Mouse (Mus musculus) B cell, adult 2 months (primary cell): ENCODE data around the gene Inip.
A peak's percentile ranks its signal among the peaks of the same experiment; 100 is the strongest.

Experiments used
- DNase-seq, 2 experiments: peaks; one replicate each; pipeline ENCODE4 v3.0.0; 2022

The Inip gene

GRCm38 (mm10) chr4:59801489-59801888 is at the start of gene Inip:
Gene Inip (minus strand): TSS chr4:59801589.
- no peak for DNase-seq

GRCm38 (mm10) chr4:59850181-59850580 is 48.8 kb upstream of the Inip start:
- peak; percentile 93 to 95 for DNase-seq

- DNase-seq, result no peak
Observed at GRCm38 (mm10) chr4:59847447-59847846, 46.1 kb upstream of the Inip start.

- no peak for DNase-seq
Observed at GRCm38 (mm10) chr4:59845245-59845637, 43.9 kb upstream of the Inip start.

- DNase-seq, result peak in 1 of 2 experiments; percentile 21
Observed at GRCm38 (mm10) chr4:59844460-59845244, 43.3 kb upstream of the Inip start.

- DNase-seq, result no peak
Observed at GRCm38 (mm10) chr4:59837659-59838058, 36.3 kb upstream of the Inip start.

- no peak for DNase-seq
Observed at GRCm38 (mm10) chr4:59832810-59833209, 31.4 kb upstream of the Inip start.

GRCm38 (mm10) chr4:59831038-59831437 is 29.6 kb upstream of the Inip start:
- DNase-seq, result no peak

GRCm38 (mm10) chr4:59829072-59829471 is 27.7 kb upstream of the Inip start:
- DNase-seq, result no peak

- no peak for DNase-seq
Observed at GRCm38 (mm10) chr4:59826381-59826780, 25.0 kb upstream of the Inip start.

GRCm38 (mm10) chr4:59825634-59826033 is 24.2 kb upstream of the Inip start:
- peak; percentile 61 to 65 for DNase-seq

GRCm38 (mm10) chr4:59824860-59825259 is 23.5 kb upstream of the Inip start:
- DNase-seq, result no peak

GRCm38 (mm10) chr4:59823470-59823869 is 22.1 kb upstream of the Inip start:
- no peak for DNase-seq

- DNase-seq, result peak; percentile 67 to 71
Observed at GRCm38 (mm10) chr4:59822119-59822518, 20.7 kb upstream of the Inip start.

GRCm38 (mm10) chr4:59821516-59821915 is 20.1 kb upstream of the Inip start:
- no peak for DNase-seq

GRCm38 (mm10) chr4:59819477-59820022 is 18.2 kb upstream of the Inip start:
- DNase-seq, result no peak

- DNase-seq, result peak in 1 of 2 experiments; percentile 28
Observed at GRCm38 (mm10) chr4:59819054-59819472, 17.7 kb upstream of the Inip start.

- DNase-seq, result no peak
Observed at GRCm38 (mm10) chr4:59818498-59818897, 17.1 kb upstream of the Inip start.

- DNase-seq, result no peak
Observed at GRCm38 (mm10) chr4:59817790-59818189, 16.4 kb upstream of the Inip start.

- no peak for DNase-seq
Observed at GRCm38 (mm10) chr4:59816477-59816876, 15.1 kb upstream of the Inip start.

- no peak for DNase-seq
Observed at GRCm38 (mm10) chr4:59816016-59816415, 14.6 kb upstream of the Inip start.

- peak; percentile 48 to 57 for DNase-seq
Observed at GRCm38 (mm10) chr4:59815121-59815810, 13.9 kb upstream of the Inip start.

- no peak for DNase-seq
Observed at GRCm38 (mm10) chr4:59814094-59814493, 12.7 kb upstream of the Inip start.

GRCm38 (mm10) chr4:59808396-59808795 is 7.0 kb upstream of the Inip start:
- DNase-seq, result peak; percentile 54 to 59
